Mouse (Mus musculus) liver, embryonic 18 days (tissue): ENCODE measurements around the gene Sod1. TPM values are rescaled to one million over a fixed set of nuclear protein-coding genes. Genes with fewer than 3 reads are reported as not detected.

Experiments used
- polyA plus RNA-seq: library from polyadenylated mRNA; depleted of rRNA; stranded (reverse); fragments of >200 nt; gene quantifications from 2 replicates; pipeline ENCODE4 v1.2.3, GENCODE M21; 2012; rRNA removed

The Sod1 gene
- polyA plus RNA-seq = 715 and 722 TPM in 2 replicates

GRCm38 (mm10) chr16:90220026-90220891 lies at the start of gene Sod1:
Gene Sod1, plus strand, starts transcription at chr16:90220754.

Other genes starting within 250 kb of the Sod1 start
- gene Tiam1, start 77.0 kb upstream of the Sod1 start, polyA plus RNA-seq = 0.95 and 1.6 TPM in 2 replicates
- 12.6 and 16.1 TPM in 2 replicates for gene Scaf4, start 63.7 kb downstream of the Sod1 start, polyA plus RNA-seq
- gene Hunk, start 165.3 kb downstream of the Sod1 start, polyA plus RNA-seq = 1.2 and 1.4 TPM in 2 replicates